35 mouse cellular contexts compared by ENCODE assay signal in genomic region chr12:16129923-16130322, GRCm38 (mm10).
"Had no signal": no experiment of that assay in that cellular context is flagged by ENCODE, and none has a peak within 500 bp of the region (broad histone marks: within the 10 kb centered on the region; RNA-seq: fewer than 3 reads in every experiment).

No protein-coding gene starts in this region.

- H3K9me3 ChIP-seq: heart, embryonic 10.5 days; heart, embryonic 12.5 days; heart, embryonic 13.5 days; heart, embryonic 15.5 days; hindbrain, embryonic 10.5 days; hindbrain, embryonic 12.5 days; hindbrain, embryonic 13.5 days; hindbrain, embryonic 15.5 days; intestine, embryonic 15.5 days; kidney, embryonic 15.5 days had no signal

- H3K4me2 ChIP-seq: heart, embryonic 11.5 days; heart, embryonic 12.5 days; heart, embryonic 13.5 days; heart, embryonic 15.5 days; hindbrain, embryonic 12.5 days; hindbrain, embryonic 13.5 days; hindbrain, embryonic 14.5 days; hindbrain, embryonic 15.5 days; intestine, embryonic 15.5 days; kidney, embryonic 15.5 days had no signal

- DNase-seq: heart, postnatal 14 days; heart, postnatal 36 days; heart, postnatal 4 days; kidney, adult 11 months; kidney, adult 18-20 months; kidney, adult 2 months; kidney, adult 8-10 months; kidney, adult 9 months; kidney, postnatal 10 days; kidney, postnatal 14 days; kidney, postnatal 25 days; kidney, postnatal 36 days; kidney, postnatal 4 days; layer of hippocampus, adult 9-11 months; layer of hippocampus, postnatal 36 days had no signal

- ATAC-seq: hindbrain, embryonic 16.5 days; hindbrain, postnatal 0 days; inflammation-experienced regulatory T-cells, adult 6 months; intestine, embryonic 15.5 days; intestine, embryonic 16.5 days; intestine, postnatal 0 days had no signal

- H3K27me3 ChIP-seq: heart, embryonic 12.5 days; heart, embryonic 13.5 days; heart, embryonic 15.5 days; hindbrain, embryonic 12.5 days; hindbrain, embryonic 13.5 days; hindbrain, embryonic 15.5 days; intestine, embryonic 15.5 days; kidney, embryonic 15.5 days had no signal

- H3K4me3 ChIP-seq: heart, embryonic 10.5 days; heart, embryonic 12.5 days; heart, embryonic 13.5 days; heart, embryonic 15.5 days; hindbrain, embryonic 10.5 days; hindbrain, embryonic 12.5 days; hindbrain, embryonic 13.5 days; hindbrain, embryonic 15.5 days; intestine, embryonic 15.5 days; kidney, embryonic 15.5 days; layer of hippocampus, adult 2 months; left cerebral cortex, adult 2 months had no signal

- H3K27ac ChIP-seq: heart, embryonic 10.5 days; heart, embryonic 13.5 days; heart, embryonic 15.5 days; hindbrain, embryonic 10.5 days; hindbrain, embryonic 12.5 days; hindbrain, embryonic 13.5 days; hindbrain, embryonic 14.5 days; hindbrain, embryonic 15.5 days; hindbrain, postnatal 0 days; intestine, embryonic 15.5 days; kidney, embryonic 15.5 days; kidney, postnatal 0 days; layer of hippocampus, adult 2 months; left cerebral cortex, adult 2 months had no signal

- H3K36me3 ChIP-seq: heart, embryonic 10.5 days; heart, embryonic 12.5 days; heart, embryonic 13.5 days; heart, embryonic 15.5 days; hindbrain, embryonic 10.5 days; hindbrain, embryonic 12.5 days; hindbrain, embryonic 13.5 days; hindbrain, embryonic 15.5 days; intestine, embryonic 15.5 days; kidney, embryonic 15.5 days had no signal

- H3K4me1 ChIP-seq: heart, embryonic 10.5 days; heart, embryonic 12.5 days; heart, embryonic 13.5 days; heart, embryonic 15.5 days; hindbrain, embryonic 10.5 days; hindbrain, embryonic 12.5 days; hindbrain, embryonic 13.5 days; hindbrain, embryonic 15.5 days; intestine, embryonic 15.5 days; kidney, embryonic 15.5 days had no signal

- H3K9ac ChIP-seq: heart, embryonic 12.5 days; heart, embryonic 13.5 days; heart, embryonic 15.5 days; hindbrain, embryonic 12.5 days; hindbrain, embryonic 13.5 days; hindbrain, embryonic 14.5 days; hindbrain, embryonic 15.5 days; intestine, embryonic 15.5 days; kidney, embryonic 15.5 days had no signal
